Mouse (Mus musculus) hindbrain, embryonic 13.5 days (tissue): ENCODE measurements at regions not wholly inside any gene's neighbourhood (a gene's known extent, or its start where the extent isn't known, plus 50 kb on each side); places are given as distances from the start of the nearest gene placed in this dataset.

ENCODE experiments used
- ATAC-seq: fragments of 200-750 bp; cut with Nextera tagmentation; 2 replicates; pipeline ENCODE4 v1.8.0; 2017; ENCODE audit warnings: moderate TSS enrichment; ENCODE audit not compliant: low FRiP score
- H3K27ac ChIP-seq: fragments of 300-500 bp; sonication (generic); 2 replicates; pipeline ENCODE4 v1.5.1; 2015; ENCODE audit warnings: inconsistent platforms, mild to moderate bottlenecking, moderate library complexity
- H3K27me3 ChIP-seq: fragments of 300-500 bp; sonication (generic); 2 replicates; pipeline ENCODE4 v1.6.1; 2015; ENCODE audit warnings: mild to moderate bottlenecking, inconsistent platforms
- H3K36me3 ChIP-seq: fragments of 300-500 bp; sonication (generic); 2 replicates; pipeline ENCODE4 v1.6.1; 2015; ENCODE audit warnings: mild to moderate bottlenecking, inconsistent platforms
- H3K4me1 ChIP-seq: fragments of 300-500 bp; sonication (generic); replicated peaks from 2 replicates; pipeline ENCODE4 v1.6.1; 2015; ENCODE audit warnings: inconsistent platforms
- H3K4me2 ChIP-seq: fragments of 300-500 bp; sonication (generic); 2 replicates; pipeline ENCODE4 v1.6.1; 2015; ENCODE audit warnings: inconsistent platforms, mild to moderate bottlenecking, moderate library complexity
- H3K4me3 ChIP-seq: fragments of 300-500 bp; sonication (generic); 2 replicates; pipeline ENCODE4 v1.5.1; 2015; ENCODE audit warnings: mild to moderate bottlenecking, inconsistent platforms
- H3K9ac ChIP-seq: fragments of 300-500 bp; sonication (generic); 2 replicates; pipeline ENCODE4 v1.6.1; 2015; ENCODE audit warnings: mild to moderate bottlenecking, inconsistent platforms
- H3K9me3 ChIP-seq: fragments of 300-500 bp; sonication (generic); 2 replicates; pipeline ENCODE4 v1.6.1; 2016; ENCODE audit warnings: inconsistent platforms
- WGBS: fragments of 180-500 bp; shearing (Covaris S2); methylation state at CpG from one replicate; pipeline ENCODE4 v1.1.7; 2015; 5-methylcytosine and 5-hydroxymethylcytosine counted together

DNA sequence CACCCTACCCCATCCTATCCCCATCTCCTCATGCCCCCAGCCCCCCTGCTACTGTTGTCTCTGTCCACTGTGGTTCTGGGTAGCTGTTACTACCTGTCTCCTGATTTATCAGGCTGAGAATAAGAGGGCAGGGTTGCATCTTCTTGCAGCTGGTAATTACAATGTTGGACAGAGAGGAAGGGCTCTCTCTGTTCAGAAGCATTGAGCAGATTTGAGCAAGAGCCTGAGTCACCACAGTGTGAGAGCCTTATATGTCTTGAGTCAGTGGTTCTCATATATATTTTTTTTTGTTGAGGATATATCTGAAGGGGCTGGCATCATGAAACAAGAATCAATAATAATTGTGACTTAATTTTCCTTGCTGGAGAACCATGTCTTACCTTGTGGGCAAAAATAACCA lies 82.7 kb upstream of the Sipa1l1 start:
- H3K4me1 ChIP-seq = no peaks in the 10 kb centered on the region
- no peak for ATAC-seq
- no peaks in the 10 kb centered on the region for H3K9me3 ChIP-seq
- no peak overlapping the region for H3K4me3 ChIP-seq
- no peak overlapping the region for H3K9ac ChIP-seq
- H3K27ac ChIP-seq = no peak overlapping the region
- no peaks in the 10 kb centered on the region for H3K27me3 ChIP-seq
- H3K4me2 ChIP-seq = no peak overlapping the region
- H3K36me3 ChIP-seq = no peaks in the 10 kb centered on the region

DNA sequence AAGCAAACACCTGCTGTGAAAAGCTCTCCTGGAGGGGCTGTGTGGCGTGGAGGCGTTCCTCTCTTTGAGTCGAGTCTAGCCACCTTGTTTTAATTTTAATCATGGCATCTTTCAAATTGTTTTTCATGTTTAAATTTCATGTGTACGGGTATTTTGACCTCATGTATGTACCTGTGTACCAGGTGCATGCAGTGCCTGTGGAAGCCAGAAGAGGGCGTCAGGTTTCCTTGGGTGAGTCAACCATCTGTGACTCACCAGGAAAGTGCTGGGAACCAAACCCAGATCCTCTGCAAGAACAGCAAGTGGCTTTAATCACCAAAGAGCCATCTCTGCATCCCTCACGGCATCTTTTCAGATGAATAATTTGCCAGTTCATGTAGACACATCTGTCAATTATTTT lies 79.8 kb upstream of the Sipa1l1 start:
- Histone ChIP-seq H3K4me1 (peaks cover 18% of the 10 kb centered on the region), H3K9me3 (no peaks in the 10 kb centered on the region), H3K27ac (no peak overlapping the region), H3K9ac (no peak overlapping the region), H3K27me3 (no peaks in the 10 kb centered on the region), H3K4me2 (no peak overlapping the region), H3K4me3 (no peak overlapping the region), H3K36me3 (no peaks in the 10 kb centered on the region)
- WGBS = 90% methylated on average over 6 of the region's 6 CpGs
- ATAC-seq = no peak

DNA sequence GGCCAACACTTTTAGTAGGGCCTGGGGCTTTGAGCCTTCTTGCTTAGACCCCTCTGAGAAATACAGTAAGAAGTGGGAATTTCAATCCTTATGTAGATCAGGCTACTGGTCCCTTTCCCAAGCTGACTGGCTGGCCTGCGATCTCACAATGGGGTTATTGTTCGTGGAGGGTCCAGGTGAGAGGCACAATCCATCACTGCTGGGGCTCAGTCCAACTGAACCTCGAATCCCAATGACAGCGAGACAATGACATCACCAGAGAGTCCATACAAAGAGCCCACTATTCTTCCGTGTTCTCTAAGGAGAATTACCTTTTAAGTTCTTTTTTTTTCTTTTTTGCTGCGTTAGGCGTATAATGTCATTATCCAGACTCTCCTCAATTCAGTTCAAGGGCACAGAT lies 75.8 kb upstream of the Sipa1l1 start:
- H3K4me1 ChIP-seq = peaks cover 18% of the 10 kb centered on the region
- ATAC-seq = no peak
- no peaks in the 10 kb centered on the region for H3K36me3 ChIP-seq
- H3K9ac ChIP-seq = no peak overlapping the region
- H3K27me3 ChIP-seq = no peaks in the 10 kb centered on the region
- no peak overlapping the region for H3K4me2 ChIP-seq
- H3K9me3 ChIP-seq = no peaks in the 10 kb centered on the region
- no peak overlapping the region for H3K4me3 ChIP-seq
- 29% methylated on average over 7 of the region's 7 CpGs for WGBS
- no peak overlapping the region for H3K27ac ChIP-seq

DNA sequence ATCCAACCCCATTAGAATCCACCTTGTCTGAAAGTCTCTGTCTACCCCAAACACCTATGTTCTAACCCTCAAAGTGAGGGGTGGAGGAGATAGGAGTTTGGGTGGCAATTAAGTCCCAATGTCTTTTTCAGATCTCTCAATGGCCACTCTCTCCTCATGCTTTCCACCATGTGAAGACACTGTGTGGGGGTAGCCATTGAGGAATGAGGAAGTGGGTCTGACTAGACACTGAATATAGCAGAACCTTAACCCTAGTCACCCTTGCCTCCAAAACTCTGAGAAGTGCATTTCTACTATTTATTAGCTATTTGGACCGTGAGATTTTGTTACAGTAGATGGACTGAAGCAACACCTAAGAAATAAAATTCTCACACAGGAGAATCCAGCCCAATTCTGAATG lies 73.7 kb upstream of the Sipa1l1 start:
- no peak overlapping the region for H3K4me3 ChIP-seq
- no peak overlapping the region for H3K4me2 ChIP-seq
- ATAC-seq = no peak
- no peaks in the 10 kb centered on the region for H3K27me3 ChIP-seq
- no peak overlapping the region for H3K27ac ChIP-seq
- no peaks in the 10 kb centered on the region for H3K9me3 ChIP-seq
- WGBS = 89% methylated on average over 1 of the region's 1 CpGs
- H3K36me3 ChIP-seq = no peaks in the 10 kb centered on the region
- H3K9ac ChIP-seq = no peak overlapping the region
- H3K4me1 ChIP-seq = peaks cover 18% of the 10 kb centered on the region

DNA sequence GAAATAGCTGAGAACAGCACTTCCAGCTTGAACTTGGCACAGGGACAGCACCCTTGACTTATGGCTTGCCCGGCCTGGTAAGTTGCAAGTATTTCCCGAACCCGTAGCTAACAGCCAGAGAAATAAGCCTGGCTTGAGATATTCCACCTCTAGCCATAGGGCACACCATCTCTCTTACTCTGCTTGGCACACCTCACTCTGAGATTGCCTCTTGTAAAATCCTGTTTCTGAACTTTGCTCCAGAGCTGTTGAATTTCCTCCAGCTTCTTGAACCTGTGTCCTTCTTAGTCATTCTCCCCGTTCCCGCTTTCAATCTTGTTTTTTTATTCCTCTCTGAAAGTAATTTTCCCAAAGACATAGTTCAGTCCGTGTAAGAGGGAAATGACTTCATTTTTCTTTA lies 72.0 kb upstream of the Sipa1l1 start:
- Histone ChIP-seq H3K27ac (no peak overlapping the region), H3K27me3 (no peaks in the 10 kb centered on the region), H3K4me2 (no peak overlapping the region), H3K9ac (no peak overlapping the region), H3K9me3 (no peaks in the 10 kb centered on the region), H3K4me1 (peaks cover 17% of the 10 kb centered on the region), H3K36me3 (no peaks in the 10 kb centered on the region), H3K4me3 (no peak overlapping the region)
- 85% methylated on average over 6 of the region's 6 CpGs for WGBS
- ATAC-seq = no peak

DNA sequence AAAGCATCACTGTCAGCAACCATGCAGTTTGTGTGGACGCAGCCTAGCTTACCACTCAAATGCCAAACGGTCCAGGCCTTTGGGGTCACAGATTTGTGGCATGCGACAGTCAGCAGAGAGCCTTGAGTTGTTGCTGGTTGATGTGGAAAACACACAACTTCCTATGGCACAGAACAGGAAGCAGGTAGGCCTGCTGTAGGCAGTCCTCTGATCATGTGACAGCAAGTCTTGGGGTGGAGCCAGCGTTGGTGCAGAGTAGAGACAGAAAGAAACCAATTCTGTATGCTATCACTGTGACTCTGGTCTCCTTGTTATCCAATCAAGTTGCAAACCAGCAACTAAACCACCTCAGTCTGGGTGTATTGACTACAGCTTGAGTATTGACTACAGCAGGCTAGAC lies 71.5 kb upstream of the Sipa1l1 start:
- peaks cover 12% of the 10 kb centered on the region for H3K4me1 ChIP-seq

DNA sequence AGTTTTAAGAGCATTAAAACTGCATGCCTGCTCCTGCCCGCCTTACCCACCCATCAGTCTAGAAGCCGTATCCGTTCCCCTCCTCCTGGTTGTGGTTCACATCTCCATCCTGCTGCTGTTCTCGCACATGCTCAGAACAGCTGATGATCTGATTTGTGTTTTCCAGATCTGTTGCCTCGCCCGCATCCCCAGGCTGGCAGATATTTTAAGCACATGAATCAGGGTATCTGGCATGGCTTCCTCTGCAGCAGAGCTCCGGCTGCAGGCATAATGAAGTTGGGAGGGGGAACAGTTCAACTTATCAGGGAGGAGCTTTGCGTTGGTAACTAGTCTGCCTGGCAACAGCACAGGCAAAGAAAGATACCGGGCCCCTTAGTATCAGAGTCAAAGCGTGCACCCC lies 64.9 kb upstream of the Sipa1l1 start:
- H3K4me1 ChIP-seq = peaks cover 6% of the 10 kb centered on the region
- H3K36me3 ChIP-seq = no peaks in the 10 kb centered on the region
- WGBS = 84% methylated on average over 10 of the region's 10 CpGs
- H3K4me3 ChIP-seq = no peak overlapping the region
- no peaks in the 10 kb centered on the region for H3K27me3 ChIP-seq
- H3K9ac ChIP-seq = no peak overlapping the region
- no peak for ATAC-seq
- no peaks in the 10 kb centered on the region; the same call in 1 of the 2 replicates for H3K9me3 ChIP-seq
- no peak overlapping the region for H3K27ac ChIP-seq
- H3K4me2 ChIP-seq = no peak overlapping the region

More for the DNA sequence above, 71.5 kb upstream of the Sipa1l1 start:
- Histone ChIP-seq H3K4me3 (no peak overlapping the region), H3K9me3 (no peaks in the 10 kb centered on the region), H3K27ac (no peak overlapping the region), H3K4me2 (no peak overlapping the region), H3K9ac (no peak overlapping the region), H3K27me3 (no peaks in the 10 kb centered on the region), H3K36me3 (no peaks in the 10 kb centered on the region)
- ATAC-seq = no peak
- 89% methylated on average over 4 of the region's 4 CpGs for WGBS

DNA sequence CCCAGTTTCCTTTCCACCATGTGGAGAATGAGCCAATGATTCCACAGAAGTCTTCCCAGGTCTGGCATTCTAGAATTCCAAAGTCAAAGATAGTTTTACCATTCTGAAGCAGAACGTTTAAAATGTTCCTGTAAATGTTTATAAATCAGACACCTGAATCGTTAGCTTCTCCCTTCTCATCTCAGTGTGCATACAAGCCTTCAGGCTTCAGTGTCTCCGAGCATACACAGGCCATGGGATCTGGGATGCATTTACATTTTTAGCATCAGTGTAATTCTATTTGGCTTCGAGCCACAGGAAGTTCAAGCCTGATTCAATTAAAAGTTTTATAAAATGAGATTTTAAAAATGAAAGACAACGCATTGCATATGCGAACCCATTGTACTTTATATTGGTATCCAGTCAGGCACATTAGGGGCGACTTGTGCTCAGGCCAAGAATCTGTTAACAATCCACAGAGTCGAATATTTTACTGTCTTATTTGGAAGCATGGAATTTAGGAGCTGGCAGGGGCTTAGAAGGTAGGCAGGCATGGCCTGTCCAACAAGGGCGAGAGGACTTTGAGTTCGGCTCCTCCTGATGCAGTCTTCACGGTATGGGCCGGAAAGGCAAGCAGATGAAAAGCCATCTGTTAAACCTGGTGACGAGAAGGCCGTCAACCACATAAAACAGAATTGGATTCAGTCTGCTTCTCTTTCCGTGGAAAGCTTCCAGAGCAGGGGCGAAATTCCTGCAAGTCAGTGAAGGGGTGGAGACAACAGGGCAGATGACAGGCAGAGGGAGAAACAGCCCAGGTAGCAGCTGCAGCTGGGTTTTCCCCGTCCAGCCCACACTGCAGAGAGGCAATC lies 63.7 kb upstream of the Sipa1l1 start:
- H3K4me2 ChIP-seq = no peak overlapping the region
- no peak overlapping the region for H3K9ac ChIP-seq
- peaks cover 6% of the 10 kb centered on the region for H3K4me1 ChIP-seq
- ATAC-seq = no peak
- no peak overlapping the region for H3K27ac ChIP-seq
- no peak overlapping the region for H3K4me3 ChIP-seq
- 79% methylated on average over 17 of the region's 17 CpGs for WGBS
- no peaks in the 10 kb centered on the region; the same call in 1 of the 2 replicates for H3K9me3 ChIP-seq
- no peaks in the 10 kb centered on the region for H3K27me3 ChIP-seq
- no peaks in the 10 kb centered on the region for H3K36me3 ChIP-seq

DNA sequence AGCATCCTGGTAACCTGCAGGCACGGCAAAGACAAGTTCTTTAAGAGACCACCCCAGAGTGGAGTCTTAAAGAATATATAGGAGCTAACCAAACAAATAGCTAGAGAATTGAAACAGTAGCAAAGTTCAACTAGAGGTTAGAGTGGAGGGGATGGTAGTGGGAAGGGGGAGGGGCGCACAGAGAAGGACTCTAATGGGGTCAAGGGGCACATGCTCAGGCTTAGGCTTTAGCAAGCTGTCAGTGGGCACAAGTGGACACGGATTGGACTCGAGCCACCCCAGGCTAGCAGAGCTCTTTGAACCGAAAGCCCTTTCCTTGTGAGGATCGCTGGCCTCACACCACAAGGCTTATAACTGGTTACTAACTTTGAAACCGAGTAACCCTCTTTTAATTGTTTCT lies 53.4 kb upstream of the Sipa1l1 start:
- H3K27ac ChIP-seq = no peak overlapping the region
- peaks cover 4% of the 10 kb centered on the region; the same call in 1 of the 2 replicates for H3K9me3 ChIP-seq
- no peaks in the 10 kb centered on the region for H3K36me3 ChIP-seq
- no peak overlapping the region for H3K4me2 ChIP-seq
- 70% methylated on average over 7 of the region's 7 CpGs for WGBS
- H3K9ac ChIP-seq = no peak overlapping the region
- ATAC-seq = no peak
- H3K4me3 ChIP-seq = no peak overlapping the region
- no peaks in the 10 kb centered on the region for H3K4me1 ChIP-seq
- H3K27me3 ChIP-seq = no peaks in the 10 kb centered on the region
